Mouse (Mus musculus): ENCODE data around the gene 1600002K03Rik.
"Not testable (repeated sequence)": the region's sequence is repeated elsewhere in the genome, so short reads cannot be mapped to it uniquely, and the experiment has no call there.

1600002K03Rik gene

DNA sequence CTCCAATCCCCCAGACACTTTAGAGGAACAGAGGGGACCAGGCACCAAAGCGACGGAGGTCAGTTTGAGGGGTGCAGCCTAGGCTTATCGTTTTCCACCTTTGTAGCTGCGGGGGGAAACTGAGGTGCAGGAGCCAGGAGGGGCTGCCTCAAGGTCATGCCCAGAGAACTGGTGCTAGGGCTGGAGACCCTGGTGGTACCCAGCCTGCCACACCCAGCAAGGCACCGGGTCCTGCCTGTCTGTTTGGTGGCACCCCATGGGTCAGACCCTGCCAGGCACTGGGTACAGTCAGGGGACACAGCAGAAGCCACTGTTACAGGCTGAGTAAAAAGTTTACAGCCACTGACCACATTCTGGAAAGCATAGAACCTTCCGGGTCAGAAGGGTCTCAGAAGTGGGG, 7.5 kb downstream of the 1600002K03Rik start:
- no peak for DNase-seq (ENCODE audit: extremely low read depth, low read depth, low spot score)

DNA sequence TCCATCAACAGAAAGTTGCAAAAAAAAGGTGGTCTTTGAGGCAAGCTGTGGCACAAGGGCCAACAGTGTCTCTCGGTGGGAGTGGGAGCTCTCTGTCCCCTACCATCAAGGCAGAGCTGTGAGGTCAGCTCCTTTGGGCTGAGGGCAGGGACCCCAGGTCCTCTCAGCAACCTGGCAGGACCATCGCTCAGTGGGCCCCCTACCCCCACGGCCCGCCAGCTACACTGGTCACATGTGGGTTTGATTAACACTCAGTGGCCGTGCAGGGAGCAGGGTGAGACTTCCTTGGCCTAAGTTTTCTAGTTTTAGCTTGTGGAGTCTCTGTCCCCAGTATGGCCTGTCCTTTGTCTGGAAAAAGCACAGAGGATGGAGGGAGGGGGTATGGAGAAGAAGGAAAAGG, 8.1 kb downstream of the 1600002K03Rik start:
- DNase-seq (ENCODE audit: extremely low read depth, low read depth, low spot score): no peak

DNA sequence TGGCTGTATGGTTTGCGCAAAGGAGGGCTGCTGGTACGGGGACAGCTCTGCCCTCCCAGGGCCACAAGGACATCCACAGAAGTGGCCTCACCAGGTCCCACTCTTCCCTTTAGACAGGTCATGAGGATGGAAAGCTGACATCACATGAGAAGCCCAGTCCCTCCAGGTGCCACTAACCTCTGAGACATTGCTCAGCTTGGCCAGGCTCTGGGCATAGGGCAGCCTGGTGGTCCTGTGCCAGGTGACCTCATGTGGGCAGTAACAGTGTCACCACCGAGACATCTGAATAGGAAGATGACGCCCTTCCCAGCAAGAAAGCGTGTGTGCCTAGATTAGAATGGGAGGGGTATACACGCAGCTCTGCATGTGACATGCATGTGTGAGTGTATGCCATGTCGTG, 9.8 kb downstream of the 1600002K03Rik start:
- no peak for DNase-seq (ENCODE audit: extremely low read depth, low read depth, low spot score)

DNA sequence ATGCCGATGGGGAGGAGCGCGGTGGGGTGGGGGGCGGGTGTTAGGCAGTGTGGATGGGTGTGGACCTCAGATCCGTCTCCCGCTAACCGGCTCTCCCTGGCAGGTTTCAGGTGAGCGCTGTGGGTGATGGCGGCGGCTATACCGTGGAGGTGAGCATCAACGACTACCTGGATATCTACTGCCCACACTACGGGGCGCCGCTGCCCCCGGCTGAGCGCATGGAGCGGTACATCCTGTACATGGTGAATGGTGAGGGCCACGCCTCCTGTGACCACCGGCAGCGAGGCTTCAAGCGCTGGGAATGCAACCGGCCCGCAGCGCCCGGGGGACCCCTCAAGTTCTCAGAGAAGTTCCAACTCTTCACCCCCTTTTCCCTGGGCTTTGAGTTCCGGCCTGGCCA, 13.9 kb downstream of the 1600002K03Rik start:
- DNase-seq (ENCODE audit: extremely low read depth, low read depth, low spot score): no peak

DNA sequence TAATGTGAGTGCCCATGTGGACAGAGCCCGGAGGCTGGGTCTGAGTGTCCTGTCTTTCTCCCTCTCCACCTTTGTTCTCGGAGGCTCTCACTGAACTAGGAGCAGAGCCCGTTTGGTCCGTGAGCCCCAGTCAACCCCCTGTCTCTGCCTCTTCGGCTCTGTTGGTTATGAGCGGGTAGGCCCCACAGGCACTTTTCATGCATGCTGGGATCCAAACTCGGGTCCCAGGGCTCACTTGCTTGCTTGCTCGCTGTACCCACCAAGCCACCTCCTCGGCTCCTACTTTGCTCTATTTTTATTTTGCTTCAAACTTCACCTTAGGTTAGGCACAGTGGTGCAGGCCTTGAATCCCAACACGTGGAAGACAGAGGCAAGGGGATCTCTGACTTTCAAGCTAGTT, 15.0 kb downstream of the 1600002K03Rik start:
- DNase-seq (ENCODE audit: extremely low read depth, low read depth, low spot score): no peak

DNA sequence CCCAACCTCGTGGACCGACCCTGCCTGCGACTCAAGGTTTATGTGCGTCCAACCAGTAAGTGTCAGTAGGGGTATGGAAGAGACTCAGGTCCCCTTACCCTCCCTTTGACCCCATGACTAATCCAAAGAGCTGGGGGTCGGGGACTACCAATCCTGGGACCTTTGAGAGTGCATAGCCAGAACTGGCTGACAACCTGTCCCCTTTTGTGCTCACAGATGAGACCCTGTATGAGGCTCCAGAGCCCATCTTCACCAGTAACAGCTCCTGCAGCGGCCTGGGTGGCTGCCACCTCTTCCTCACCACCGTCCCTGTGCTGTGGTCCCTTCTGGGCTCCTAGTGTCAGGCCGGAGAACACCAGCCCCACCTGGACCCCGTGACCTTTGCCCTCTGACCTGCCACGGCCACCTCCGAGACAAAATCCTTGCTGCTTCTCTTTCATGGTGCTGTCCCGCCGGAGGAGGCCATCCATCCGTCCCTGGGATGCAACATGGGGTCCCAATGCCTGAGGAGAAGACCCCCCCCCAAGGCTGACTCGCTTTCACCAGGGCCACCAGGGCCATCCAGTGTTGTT, 15.8 kb downstream of the 1600002K03Rik start:
- DNase-seq (ENCODE audit: extremely low read depth, low read depth, low spot score): no peak

DNA sequence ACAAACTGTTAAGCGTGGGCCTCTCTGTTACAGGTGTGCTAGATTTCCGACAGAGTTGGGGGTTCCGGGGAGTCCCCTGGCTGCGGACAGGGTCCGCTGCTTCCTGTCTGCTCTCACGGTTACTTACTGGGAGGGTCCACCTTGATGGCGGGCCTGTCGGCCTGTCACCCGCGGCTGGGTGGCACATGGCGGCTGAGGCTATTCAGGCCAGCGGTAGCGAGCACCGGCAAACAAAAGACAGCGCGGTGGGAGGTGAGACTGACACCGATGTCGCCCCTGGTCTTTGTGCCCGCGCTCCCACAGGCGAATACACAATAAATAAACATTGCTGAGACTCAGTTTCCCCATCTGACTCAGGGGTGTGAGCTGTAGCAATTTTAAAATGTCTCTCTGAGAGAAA, 17.3 kb downstream of the 1600002K03Rik start:
- DNase-seq (ENCODE audit: extremely low read depth, low read depth, low spot score): no peak

DNA sequence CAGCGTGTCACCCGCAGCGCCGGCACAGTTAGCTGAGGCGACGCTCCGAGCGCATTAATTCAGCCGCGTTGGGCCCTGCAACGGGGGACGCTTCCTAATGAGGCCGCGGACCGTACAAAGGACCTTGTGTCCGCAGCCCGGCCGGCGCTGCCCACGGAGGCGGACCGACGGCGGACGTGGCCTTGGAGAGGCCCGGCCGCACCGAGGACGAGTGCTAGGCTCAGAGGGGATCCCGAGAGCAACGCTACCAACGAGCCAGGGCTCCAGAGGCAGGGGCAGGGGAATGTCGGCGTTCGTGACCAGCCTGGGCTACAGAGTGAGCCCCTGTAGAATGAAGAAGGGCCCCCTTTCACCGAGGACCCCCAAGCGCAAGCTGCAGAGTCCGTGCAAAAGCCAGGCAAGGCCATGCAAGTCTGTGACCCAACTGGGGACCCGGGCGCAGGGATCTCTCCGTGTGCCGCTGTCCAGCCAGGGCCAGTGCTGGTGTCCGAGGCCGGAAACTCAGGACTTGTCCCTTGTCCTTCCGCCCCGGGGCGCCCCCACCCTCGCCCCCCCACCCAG, 17.8 kb downstream of the 1600002K03Rik start:
- DNase-seq (ENCODE audit: extremely low read depth, low read depth, low spot score): no peak

DNA sequence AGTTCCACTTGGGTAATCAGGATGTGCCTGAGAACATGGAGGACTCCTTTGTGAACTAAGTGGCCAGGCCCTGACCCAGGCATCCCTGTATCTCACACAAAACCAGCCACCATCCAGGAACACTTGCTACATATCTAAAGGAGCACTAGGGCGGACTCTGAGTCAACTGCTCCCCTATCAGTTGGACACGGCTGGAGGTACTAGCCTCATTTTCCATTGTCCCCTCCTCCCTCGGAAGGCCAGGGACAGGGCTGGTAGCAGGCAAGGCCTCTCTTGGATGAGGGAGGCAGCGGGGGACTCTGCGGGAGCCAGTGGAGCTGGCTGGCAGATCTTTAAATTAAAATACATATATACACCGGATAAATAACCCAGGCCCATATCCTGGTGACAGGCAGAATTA, 21.2 kb downstream of the 1600002K03Rik start:
- no peak for DNase-seq (ENCODE audit: extremely low read depth, low read depth, low spot score)

DNA sequence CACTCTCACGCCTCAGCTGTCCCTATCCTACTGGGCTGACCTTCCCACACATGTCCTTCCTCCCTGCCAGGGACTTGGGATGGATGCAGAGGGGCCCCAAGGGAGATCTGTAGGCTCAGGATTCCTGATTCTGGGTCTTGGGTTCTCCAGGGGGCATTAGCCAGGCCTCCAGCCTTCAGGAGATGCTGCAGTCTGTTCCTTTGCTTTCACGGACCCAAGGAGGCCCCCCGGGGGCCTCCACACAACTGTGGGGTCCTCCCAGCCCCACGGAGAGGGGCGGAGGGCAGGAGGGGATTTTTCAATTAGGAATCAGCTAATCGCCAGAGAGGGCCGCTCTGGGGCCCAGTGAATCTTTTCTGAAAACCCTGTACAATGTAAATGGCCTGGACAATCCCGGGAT, 21.7 kb downstream of the 1600002K03Rik start:
- no peak for DNase-seq (ENCODE audit: extremely low read depth, low read depth, low spot score)

DNA sequence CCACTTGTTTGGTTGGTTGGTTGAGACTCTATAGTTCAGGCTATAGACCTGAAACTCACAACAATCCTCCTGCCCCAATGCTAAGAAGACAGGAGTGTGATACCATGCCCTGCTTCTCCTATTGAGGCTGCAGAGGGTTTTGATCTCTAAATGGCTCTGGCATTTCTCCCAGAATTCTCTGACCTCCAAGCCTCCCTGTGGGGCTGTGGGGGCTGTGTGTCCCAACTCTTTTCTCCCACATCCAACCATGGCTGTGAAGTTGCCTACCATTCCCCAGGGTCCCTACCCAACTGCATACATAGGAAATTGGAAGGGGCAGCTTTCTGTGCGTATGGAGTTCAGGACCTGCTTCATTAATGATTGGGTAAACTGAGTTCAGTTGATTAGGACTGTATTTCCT, 23.4 kb downstream of the 1600002K03Rik start:
- DNase-seq (ENCODE audit: extremely low read depth, low read depth, low spot score): no peak

DNA sequence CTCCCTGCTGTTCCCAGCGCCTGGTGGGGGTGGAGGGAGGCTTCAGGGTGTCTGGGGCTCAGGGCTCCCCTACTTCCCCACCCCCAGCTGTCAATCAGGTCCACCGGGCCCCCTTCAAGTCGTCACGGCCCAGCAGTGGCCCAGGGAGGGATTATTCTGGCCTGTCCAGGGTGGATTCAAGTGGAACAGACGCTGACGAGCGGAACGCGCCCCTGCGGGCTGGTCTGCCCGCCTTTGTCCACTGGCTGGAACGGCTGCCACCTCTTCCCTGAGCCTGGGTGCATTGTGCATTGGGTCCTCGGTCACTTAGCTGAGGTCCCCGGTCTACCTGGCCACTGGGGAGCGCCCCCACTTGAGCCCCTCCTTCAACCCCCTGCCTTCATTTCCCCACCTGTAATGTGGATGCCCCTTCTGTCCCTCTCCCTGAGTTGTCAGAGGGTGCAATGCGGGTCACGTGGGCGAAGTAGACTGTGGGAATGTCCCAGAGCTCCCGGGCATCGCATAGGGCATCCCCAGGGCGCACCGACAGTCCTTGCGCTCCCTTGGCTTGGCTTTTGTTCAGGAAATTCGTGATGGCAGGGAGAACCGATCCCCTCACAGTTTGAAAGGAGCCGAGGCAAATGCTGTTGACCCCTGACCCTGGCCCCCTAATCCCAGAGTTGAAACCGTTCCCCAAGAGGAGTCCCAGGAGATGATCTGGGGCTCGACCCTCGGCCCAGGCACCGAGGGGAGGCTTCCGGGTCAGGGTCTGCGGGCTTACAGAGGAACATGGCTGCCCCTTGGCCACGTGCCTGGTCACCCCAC, 24.2 kb downstream of the 1600002K03Rik start:
- DNase-seq (ENCODE audit: extremely low read depth, low read depth, low spot score): no peak

DNA sequence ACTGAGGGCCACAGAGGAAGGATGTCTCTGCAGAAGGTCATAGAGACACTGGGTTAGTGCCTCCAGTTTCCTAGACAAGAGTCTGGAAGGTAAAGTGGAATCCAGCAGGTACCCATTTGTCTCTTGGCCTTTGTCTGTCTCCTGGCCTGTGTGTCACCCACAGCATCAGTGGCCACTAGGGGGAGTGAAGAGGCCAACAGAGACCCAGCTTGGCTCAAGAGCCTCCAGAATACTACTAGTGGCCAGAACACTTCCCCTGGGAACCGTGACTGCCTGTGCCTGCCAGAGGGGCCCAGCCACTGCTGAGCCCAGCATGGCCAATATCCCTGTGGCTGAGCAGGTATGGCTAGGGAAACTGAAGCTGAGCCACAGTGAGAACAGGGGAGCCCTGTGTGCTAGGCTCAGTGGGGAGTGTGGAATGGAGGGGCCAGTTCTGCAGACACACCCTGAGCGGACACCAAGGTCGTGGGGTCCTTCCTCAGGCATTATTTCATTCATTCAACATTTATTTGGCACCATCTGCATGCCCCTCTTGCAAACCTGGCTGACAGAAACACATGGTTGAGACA, 26.8 kb downstream of the 1600002K03Rik start:
- DNase-seq (ENCODE audit: extremely low read depth, low read depth, low spot score): no peak

DNA sequence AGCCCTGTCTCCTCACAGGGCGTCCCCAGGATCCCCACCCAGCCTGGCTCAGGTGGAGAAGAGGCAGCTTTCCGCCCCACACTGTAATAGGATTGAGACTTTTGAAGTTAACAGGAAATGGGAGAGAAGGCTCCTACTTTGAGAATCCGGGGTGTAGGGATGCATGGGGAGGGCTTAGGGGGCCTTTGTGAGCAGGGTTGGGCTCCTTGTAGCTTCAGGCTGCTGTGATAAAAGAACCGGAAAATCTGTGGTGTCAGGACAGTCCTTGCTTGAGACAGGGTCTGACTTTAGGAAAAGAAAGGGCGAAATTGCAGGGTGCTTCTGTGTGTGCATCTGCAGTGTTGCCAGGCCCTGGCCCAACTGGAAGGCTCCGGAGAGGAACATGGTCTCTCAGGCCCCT, 27.7 kb downstream of the 1600002K03Rik start:
- no peak for DNase-seq (ENCODE audit: extremely low read depth, low read depth, low spot score)

DNA sequence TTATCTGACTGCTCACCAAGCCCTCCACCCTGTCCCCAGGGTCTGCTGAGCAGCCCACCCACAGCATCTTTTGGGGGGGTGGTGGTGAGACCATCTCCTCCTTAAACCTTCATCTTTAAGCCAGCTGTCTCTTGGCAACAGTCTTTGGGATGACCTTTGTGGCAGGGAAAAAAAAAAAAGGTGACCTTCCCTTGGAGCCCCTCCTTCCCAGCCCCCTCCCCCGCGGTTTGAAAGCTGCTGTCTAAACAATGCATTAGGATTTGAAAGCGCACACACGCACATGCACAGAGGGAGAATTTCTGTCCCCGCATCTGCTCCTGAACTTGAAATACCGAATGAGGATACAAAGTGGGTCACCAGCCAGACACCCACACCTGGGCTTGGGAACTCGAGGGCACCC, 31.3 kb downstream of the 1600002K03Rik start:
- DNase-seq (ENCODE audit: extremely low read depth, low read depth, low spot score): no peak

DNA sequence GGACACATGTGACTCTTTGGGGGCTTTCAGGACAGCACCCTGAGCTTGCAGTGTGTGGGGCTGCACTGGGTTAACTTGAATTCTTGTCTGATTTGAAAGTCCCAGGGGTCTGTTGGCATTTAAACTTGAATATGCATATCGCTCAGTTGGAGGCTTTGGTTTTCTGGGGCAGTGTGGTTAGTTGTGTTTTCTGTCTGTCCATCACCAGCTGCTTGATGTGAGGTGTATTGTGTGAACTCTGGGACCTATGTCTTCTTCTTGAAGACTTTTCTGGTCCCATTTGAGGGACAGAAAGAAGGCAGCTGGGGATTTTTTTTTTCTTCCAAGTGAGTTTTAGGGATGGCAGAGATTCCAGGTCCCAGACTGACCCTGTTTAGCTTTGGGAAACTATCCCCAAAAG, 34.5 kb downstream of the 1600002K03Rik start:
- DNase-seq (ENCODE audit: extremely low read depth, low read depth, low spot score): no peak

DNA sequence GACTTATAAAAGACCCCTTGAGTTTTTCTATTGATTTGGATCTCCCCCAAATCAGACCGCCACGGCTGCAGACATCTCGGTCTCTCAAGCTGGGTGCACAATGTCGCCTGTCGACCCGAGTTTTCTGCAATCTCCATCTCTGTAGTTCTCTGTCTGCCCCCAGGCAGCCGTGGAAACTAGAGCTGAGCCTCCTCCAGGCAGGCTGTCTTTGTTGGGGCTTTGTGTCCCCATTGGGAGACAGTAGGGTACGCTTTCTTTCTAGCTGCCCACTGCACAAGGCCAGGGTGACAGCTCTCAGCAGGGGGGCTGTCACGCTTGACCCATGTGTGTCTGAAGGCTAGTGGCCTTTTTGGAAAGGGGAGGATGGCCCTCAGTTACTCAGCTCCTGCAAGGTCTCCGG, 34.9 kb downstream of the 1600002K03Rik start:
- no peak for DNase-seq (ENCODE audit: extremely low read depth, low read depth, low spot score)

DNA sequence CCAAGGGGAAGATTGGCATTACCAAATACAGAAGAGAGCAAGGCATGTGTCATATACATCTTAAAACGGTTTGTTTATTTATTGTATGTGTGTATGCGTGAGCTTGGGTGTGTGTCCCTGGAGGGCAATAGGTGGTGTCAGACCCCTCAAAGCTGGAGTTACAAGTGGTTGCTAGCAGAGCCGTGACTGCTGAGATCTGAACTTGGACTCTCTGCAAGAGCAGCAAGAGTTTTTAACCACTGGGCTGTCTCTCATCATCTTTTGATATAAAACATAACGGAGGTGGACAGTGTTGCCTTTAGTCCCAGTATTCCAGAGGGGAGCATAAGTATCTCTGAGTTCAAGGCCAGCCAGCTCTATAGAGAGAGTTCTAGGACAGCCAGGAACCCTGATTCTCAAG, 35.5 kb downstream of the 1600002K03Rik start:
- DNase-seq (ENCODE audit: extremely low read depth, low read depth, low spot score): no peak

DNA sequence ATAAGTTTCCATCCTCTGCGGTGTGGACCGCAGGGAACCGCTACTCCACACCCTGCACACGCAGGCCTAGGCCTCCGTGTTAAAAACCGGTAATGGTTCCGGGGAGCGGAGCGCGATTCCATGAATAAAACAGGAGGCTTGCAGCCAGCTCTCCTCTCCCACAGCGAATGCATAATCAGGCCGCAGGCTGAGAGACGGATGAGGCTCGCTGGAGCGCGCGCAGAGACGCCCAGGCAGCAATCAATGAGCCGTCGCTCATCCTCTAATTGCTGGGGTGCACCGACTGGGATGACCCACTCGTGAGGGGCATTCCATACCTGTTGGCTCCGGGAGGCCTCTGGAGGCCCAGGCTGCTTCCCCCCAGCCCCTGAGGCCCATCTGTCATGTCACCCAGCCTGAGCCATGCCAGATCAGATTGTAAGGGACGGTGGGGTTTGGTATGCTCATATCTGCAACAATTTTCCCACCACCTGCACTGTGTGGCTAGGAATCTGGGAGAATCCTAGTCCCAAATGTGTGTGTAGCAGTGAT, 36.2 kb downstream of the 1600002K03Rik start:
- DNase-seq (ENCODE audit: extremely low read depth, low read depth, low spot score): no peak

DNA sequence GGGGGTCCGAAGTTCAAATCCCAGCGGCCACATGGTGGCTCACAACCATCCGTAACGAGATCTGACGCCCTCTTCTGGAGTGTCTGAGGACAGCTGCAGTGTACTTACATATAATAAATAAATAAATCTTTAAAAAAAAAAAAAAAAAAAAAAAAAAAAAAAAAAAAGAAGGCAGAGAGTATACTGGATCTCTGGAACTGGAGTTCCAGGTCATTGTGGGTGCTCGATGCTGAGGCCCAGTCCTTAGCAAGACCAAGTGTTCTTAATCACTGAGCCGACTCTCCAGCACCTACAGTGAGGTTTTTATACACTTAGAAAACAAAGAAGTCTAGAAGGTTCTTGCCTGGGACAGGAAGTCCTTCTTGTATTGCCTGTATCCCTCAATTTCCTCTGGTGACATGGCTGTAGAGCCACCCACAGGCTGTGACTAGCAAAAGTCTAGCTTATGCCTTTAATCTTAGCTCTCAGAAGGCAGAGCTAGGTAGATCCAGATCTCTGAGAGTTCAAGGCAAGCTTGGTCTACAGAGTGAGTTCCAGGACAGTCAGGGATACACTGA, 38.9 kb downstream of the 1600002K03Rik start:
- DNase-seq (ENCODE audit: extremely low read depth, low read depth, low spot score): not testable (repeated sequence)

DNA sequence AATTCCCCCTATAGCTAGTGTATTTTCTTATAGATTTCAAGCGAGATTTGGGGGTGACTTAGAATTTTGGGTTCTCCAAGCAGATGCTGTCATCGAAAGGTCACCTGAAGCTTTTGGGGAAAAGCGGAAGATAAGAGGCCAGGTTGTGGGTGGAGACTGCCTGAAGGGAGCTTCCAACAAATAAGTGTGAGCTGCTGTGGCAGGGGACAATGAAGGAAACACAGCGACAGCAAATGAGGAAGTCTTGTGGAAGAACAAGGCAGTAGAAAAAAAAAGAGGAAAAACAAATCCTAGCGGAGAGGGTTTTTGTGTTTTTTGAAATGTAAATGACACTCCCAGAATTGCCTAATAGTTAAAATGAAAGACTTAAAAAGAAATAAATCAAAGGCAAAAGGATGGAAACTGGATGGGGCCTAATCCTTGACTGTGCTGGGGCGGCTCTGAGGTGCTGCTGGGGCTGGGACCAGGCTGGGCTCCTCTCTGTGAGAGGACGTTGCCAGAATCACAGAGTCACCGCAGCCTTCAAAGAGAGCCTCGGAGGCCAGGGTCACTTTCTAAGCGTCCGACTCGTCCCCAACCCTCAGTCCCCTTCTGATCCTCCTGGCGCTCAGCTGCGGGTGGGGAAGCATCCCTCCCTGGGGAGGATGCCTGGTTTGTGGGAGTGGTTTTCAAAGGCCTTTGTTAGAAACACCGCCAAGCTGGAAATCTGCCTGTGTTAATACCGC, 42.5 kb downstream of the 1600002K03Rik start:
- DNase-seq (ENCODE audit: extremely low read depth, low read depth, low spot score): no peak
